Mouse (Mus musculus) kidney, embryonic 16.5 days (tissue): ENCODE measurements around the gene Tex2. TPM values are rescaled to one million over a fixed set of nuclear protein-coding genes. Genes with fewer than 3 reads are reported as not detected.
"Not testable (repeated sequence)": the region's sequence is repeated elsewhere in the genome, so short reads cannot be mapped to it uniquely, and the experiment has no call there.

Experiments used
- ATAC-seq: fragments of 200-750 bp; cut with Nextera tagmentation; 2 replicates; pipeline ENCODE4 v1.8.0; 2017; ENCODE audit warnings: moderate TSS enrichment; ENCODE audit not compliant: low FRiP score, low TSS enrichment
- H3K27ac ChIP-seq: fragments of 300-500 bp; sonication (generic); 2 replicates; pipeline ENCODE4 v1.5.1; 2014; ENCODE audit warnings: low read length
- H3K27me3 ChIP-seq: fragments of 300-500 bp; sonication (generic); 2 replicates; pipeline ENCODE4 v1.6.1; 2014; ENCODE audit warnings: low read length, control low read depth, mixed read lengths; ENCODE audit not compliant: insufficient read depth
- H3K36me3 ChIP-seq: fragments of 300-500 bp; sonication (generic); 2 replicates; pipeline ENCODE4 v1.6.1; 2014; ENCODE audit warnings: low read length, control low read depth, mixed read lengths; ENCODE audit not compliant: insufficient read depth
- H3K4me1 ChIP-seq: fragments of 300-500 bp; sonication (generic); 2 replicates; pipeline ENCODE4 v1.6.1; 2014; ENCODE audit warnings: low read length, control low read depth, mixed read lengths; ENCODE audit not compliant: insufficient read depth
- H3K4me2 ChIP-seq: fragments of 300-500 bp; sonication (generic); replicated peaks from 2 replicates; pipeline ENCODE4 v1.6.1; 2014; ENCODE audit warnings: low read depth, low read length
- H3K4me3 ChIP-seq: fragments of 300-500 bp; sonication (generic); 2 replicates; pipeline ENCODE4 v1.5.1; 2014; ENCODE audit warnings: mild to moderate bottlenecking, low read length
- H3K9ac ChIP-seq: fragments of 300-500 bp; sonication (generic); replicated peaks from 2 replicates; pipeline ENCODE4 v1.6.1; 2014; ENCODE audit warnings: low read length
- H3K9me3 ChIP-seq: fragments of 300-500 bp; sonication (generic); 2 replicates; pipeline ENCODE4 v1.6.1; 2016; ENCODE audit warnings: low read length, control low read depth
- WGBS: fragments of 180-500 bp; shearing (Covaris S2); extraction: QIAGEN DNeasy Blood & Tissue Kit; methylation state at CpG from one replicate; pipeline ENCODE4 v1.1.7; 2014; 5-methylcytosine and 5-hydroxymethylcytosine counted together
- polyA plus RNA-seq: library from polyadenylated mRNA; unstranded; fragments of >200 nt; fragmentation: Nextera tagmentation; extraction: Ambion mirVana; gene quantifications from 2 replicates; pipeline ENCODE4 v1.2.1, GENCODE M21; 2015

Gene Tex2
- 9.6 and 10.3 TPM in 2 replicates for polyA plus RNA-seq

- ATAC-seq, result peak; percentile 97
- Histone ChIP-seq H3K27me3 (no peaks in the 10 kb centered on the region), H3K4me2 (peak within 1 kb of the TSS; percentile 79), H3K9me3 (no peaks in the 10 kb centered on the region), H3K36me3 (no peaks in the 10 kb centered on the region), H3K9ac (peak within 1 kb of the TSS; percentile 76), H3K4me3 (peak within 1 kb of the TSS; percentile 71), H3K27ac (peak within 1 kb of the TSS; percentile 67), H3K4me1 (peaks cover 8% of the 10 kb centered on the region; the same call in 1 of the 2 replicates)
- WGBS, result 0% methylated on average over 45 of the region's 45 CpGs
Measured at GRCm38 (mm10) chr11:106612961-106613637, at the start of gene Tex2. Tex2 (minus strand) TSS chr11:106613423.

- H3K36me3 ChIP-seq, result no peaks in the 10 kb centered on the region
- H3K27me3 ChIP-seq, result no peaks in the 10 kb centered on the region
- H3K4me1 ChIP-seq, result peaks cover 30% of the 10 kb centered on the region
- no peak overlapping the region for H3K9ac ChIP-seq
- no peak overlapping the region for H3K4me2 ChIP-seq
- H3K9me3 ChIP-seq, result no peaks in the 10 kb centered on the region
- 88% methylated on average over 10 of the region's 11 CpGs for WGBS
- ATAC-seq, result no peak
- H3K27ac ChIP-seq, result no peak overlapping the region
- H3K4me3 ChIP-seq, result no peak overlapping the region
Measured at GRCm38 (mm10) chr11:106662634-106663407, 49.6 kb upstream of the Tex2 start.

- 68% methylated on average over 13 of the region's 13 CpGs for WGBS
- Histone ChIP-seq H3K36me3 (no peaks in the 10 kb centered on the region), H3K9ac (peak overlapping the region; percentile 56), H3K4me3 (no peak overlapping the region), H3K4me1 (peaks cover 36% of the 10 kb centered on the region), H3K27me3 (no peaks in the 10 kb centered on the region), H3K4me2 (no peak overlapping the region), H3K27ac (peak overlapping the region; percentile 96), H3K9me3 (no peaks in the 10 kb centered on the region)
- peak; percentile 33 for ATAC-seq
Measured at GRCm38 (mm10) chr11:106660453-106661081, 47.3 kb upstream of the Tex2 start.

GRCm38 (mm10) chr11:106659598-106660295, 46.5 kb upstream of the Tex2 start:
- H3K9ac ChIP-seq, result peak overlapping the region; percentile 52
- H3K27me3 ChIP-seq, result no peaks in the 10 kb centered on the region
- peak overlapping the region; percentile 22; the same call in 1 of the 2 replicates for H3K4me2 ChIP-seq

GRCm38 (mm10) chr11:106658051-106658880, 45.0 kb upstream of the Tex2 start:
- no peaks in the 10 kb centered on the region for H3K9me3 ChIP-seq
- peak overlapping the region; percentile 30 for H3K9ac ChIP-seq
- peaks cover 36% of the 10 kb centered on the region for H3K4me1 ChIP-seq
- H3K36me3 ChIP-seq, result no peaks in the 10 kb centered on the region
- 0 out of 2 replicates have a peak overlapping the region, but pooled peaks have one; percentile 0 for H3K4me2 ChIP-seq
- H3K27ac ChIP-seq, result peak overlapping the region; percentile 96
- peak; percentile 67 for ATAC-seq
- no peaks in the 10 kb centered on the region for H3K27me3 ChIP-seq
- WGBS, result 16% methylated on average over 14 of the region's 14 CpGs
- no peak overlapping the region for H3K4me3 ChIP-seq

More at GRCm38 (mm10) chr11:106659598-106660295, 46.5 kb upstream of the Tex2 start:
- Histone ChIP-seq H3K36me3 (no peaks in the 10 kb centered on the region), H3K4me1 (peaks cover 36% of the 10 kb centered on the region), H3K4me3 (no peak overlapping the region), H3K27ac (peak overlapping the region; percentile 96), H3K9me3 (no peaks in the 10 kb centered on the region)
- ATAC-seq, result 0 out of 2 replicates have a peak, but pooled peaks have one; percentile 33
- WGBS, result 38% methylated on average over 15 of the region's 15 CpGs

GRCm38 (mm10) chr11:106656896-106657498, 43.8 kb upstream of the Tex2 start:
- not testable (repeated sequence) for H3K4me3 ChIP-seq, H3K9me3 ChIP-seq, H3K9ac ChIP-seq, H3K27me3 ChIP-seq, ATAC-seq, H3K4me2 ChIP-seq, H3K36me3 ChIP-seq
- Histone ChIP-seq H3K4me1 (peaks cover 36% of the 10 kb centered on the region), H3K27ac (peak overlapping the region; percentile 96; the same call in 1 of the 2 replicates)
- 86% methylated on average over 5 of the region's 5 CpGs for WGBS

GRCm38 (mm10) chr11:106648347-106648746, 35.1 kb upstream of the Tex2 start:
- Histone ChIP-seq H3K27ac (no peak overlapping the region), H3K9ac (no peak overlapping the region), H3K27me3 (no peaks in the 10 kb centered on the region), H3K4me2 (no peak overlapping the region), H3K36me3 (no peaks in the 10 kb centered on the region), H3K4me3 (no peak overlapping the region), H3K4me1 (no peaks in the 10 kb centered on the region), H3K9me3 (no peaks in the 10 kb centered on the region)
- 24% methylated on average over 13 of the region's 13 CpGs for WGBS
- ATAC-seq, result no peak

GRCm38 (mm10) chr11:106642966-106643637, 29.9 kb upstream of the Tex2 start:
- ATAC-seq, result no peak
- Histone ChIP-seq H3K27ac (no peak overlapping the region), H3K36me3 (no peaks in the 10 kb centered on the region), H3K4me3 (no peak overlapping the region), H3K4me2 (no peak overlapping the region), H3K4me1 (peaks cover 13% of the 10 kb centered on the region), H3K27me3 (no peaks in the 10 kb centered on the region), H3K9me3 (no peaks in the 10 kb centered on the region), H3K9ac (no peak overlapping the region)
- 84% methylated on average over 8 of the region's 8 CpGs for WGBS
